Mouse (Mus musculus): ENCODE measurements around the gene Ddx50.

GRCm38 (mm10) chr10:62676196-62676595, 25.2 kb upstream of the Ddx50 start:
- TF ChIP-seq POLR2A (IDR thresholded peaks at IDR 0.05; ENCODE audit: borderline replicate concordance, insufficient read depth, low read length) (no peak), CTCF (IDR thresholded peaks at IDR 0.05; ENCODE audit: borderline replicate concordance, insufficient read depth, low read depth, low read length) (no peak)

Measured in cerebellum, adult 2 months (tissue).